Comparison of ENCODE assay signal across 20 mouse cellular contexts in the genomic region with DNA sequence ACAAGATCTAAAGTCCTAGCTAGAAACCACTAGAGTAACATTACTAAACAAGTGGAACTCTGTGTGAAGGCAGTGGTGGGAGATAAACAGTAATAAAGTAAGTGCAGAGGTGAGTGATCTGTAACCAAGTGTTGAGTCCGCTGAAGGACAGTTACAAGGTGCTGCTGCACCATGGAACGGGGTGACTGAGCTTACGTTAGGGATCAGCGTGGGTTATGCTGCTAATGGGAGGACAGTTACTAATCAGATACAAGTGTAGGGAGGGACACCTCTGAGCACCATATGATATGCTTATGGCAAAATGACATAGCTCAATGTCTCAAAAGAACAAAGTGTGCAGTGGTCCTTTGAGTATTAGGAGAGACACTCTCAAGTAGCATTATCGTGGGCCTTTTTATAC.
"Had no signal": no experiment of that assay in that cellular context is flagged by ENCODE, and none has a peak within 500 bp of the region (broad histone marks: within the 10 kb centered on the region; RNA-seq: fewer than 3 reads in every experiment).

No protein-coding gene starts in this region.

- ATAC-seq: midbrain, embryonic 13.5 days; midbrain, embryonic 16.5 days had no signal

- H3K4me1 ChIP-seq: midbrain, embryonic 10.5 days; midbrain, embryonic 13.5 days; neural tube, embryonic 13.5 days; neural tube, embryonic 15.5 days had no signal

- H3K27me3 ChIP-seq: megakaryocyte, embryonic 14.5 days; midbrain, embryonic 13.5 days; neural tube, embryonic 13.5 days; neural tube, embryonic 15.5 days had no signal

- H3K4me2 ChIP-seq: lung, embryonic 14.5 days; midbrain, embryonic 13.5 days; neural tube, embryonic 13.5 days; neural tube, embryonic 15.5 days had no signal

- H3K4me3 ChIP-seq: megakaryocyte, embryonic 14.5 days; midbrain, embryonic 10.5 days; midbrain, embryonic 13.5 days; myocyte; neural tube, embryonic 13.5 days; neural tube, embryonic 15.5 days had no signal

- H3K9ac ChIP-seq: liver, embryonic 14.5 days; lung, embryonic 14.5 days; midbrain, embryonic 13.5 days; neural tube, embryonic 13.5 days; neural tube, embryonic 15.5 days had no signal

- H3K9me3 ChIP-seq: megakaryocyte, embryonic 14.5 days; midbrain, embryonic 10.5 days; midbrain, embryonic 13.5 days; neural tube, embryonic 13.5 days; neural tube, embryonic 15.5 days had no signal

- H3K27ac ChIP-seq: liver, embryonic 14.5 days; midbrain, embryonic 10.5 days; midbrain, embryonic 13.5 days; neural tube, embryonic 13.5 days; neural tube, embryonic 15.5 days had no signal

- DNase-seq: lung, adult 18-20 months; lung, embryonic 14.5 days; lung, postnatal 10 days; lung, postnatal 4 days; retina, postnatal 1 day; right cerebral cortex, adult 18-20 months; right cerebral cortex, postnatal 25 days; right cerebral cortex, postnatal 4 days; spleen, adult 18-20 months; thymus, adult 18-20 months; thymus, postnatal 14 days; thymus, postnatal 36 days had no signal
